Mouse (Mus musculus) olfactory bulb, adult 2 months (tissue): ENCODE results near the gene Syt9. TPM values are rescaled to one million over a fixed set of nuclear protein-coding genes. Genes with fewer than 3 reads are reported as not detected.

Experiments used
- H3K27ac ChIP-seq: fragments of 200-500 bp; 2 replicates; pipeline ENCODE4 v1.5.1; 2012; ENCODE audit warnings: low read depth, low read length; ENCODE audit not compliant: insufficient read depth
- H3K4me1 ChIP-seq: fragments of 200-500 bp; 2 replicates; pipeline ENCODE4 v1.6.1; 2012; ENCODE audit warnings: low read length; ENCODE audit not compliant: control insufficient read depth, insufficient read depth
- H3K4me3 ChIP-seq: fragments of 200-500 bp; 2 replicates; pipeline ENCODE4 v1.5.1; 2012; ENCODE audit warnings: mild to moderate bottlenecking, low read depth, low read length, moderate library complexity; ENCODE audit not compliant: insufficient read depth
- CTCF ChIP-seq: fragments of 200-500 bp; IDR thresholded peaks from 2 replicates; pipeline ENCODE4 v1.5.1; 2012; ENCODE audit warnings: low read depth, mild to moderate bottlenecking, low read length, moderate library complexity; ENCODE audit not compliant: insufficient read depth
- POLR2A ChIP-seq: fragments of 200-500 bp; IDR thresholded peaks from 2 replicates; pipeline ENCODE4 v1.6.1; 2012; ENCODE audit warnings: mild to moderate bottlenecking, low read depth, low read length, moderate library complexity; ENCODE audit not compliant: insufficient read depth
- WGBS: fragments of 180-500 bp; shearing (Covaris S2); methylation state at CpG from one replicate; pipeline ENCODE4 v1.1.7; 2018; 5-methylcytosine and 5-hydroxymethylcytosine counted together
- polyA plus RNA-seq: library from polyadenylated mRNA; stranded (reverse); fragments of >200 nt; gene quantifications from 2 replicates; pipeline ENCODE4 v1.2.4, GENCODE M21; 2012; ENCODE audit warnings: low replicate concordance; ENCODE audit not compliant: missing spikeins, insufficient read depth, insufficient read length

Syt9 gene
- polyA plus RNA-seq, 1 experiment, result not detected

- TF ChIP-seq CTCF (no peak), POLR2A (no peak)
- Histone ChIP-seq H3K27ac (no peak overlapping the region), H3K4me1 (peaks cover 11% of the 10 kb centered on the region), H3K4me3 (no peak overlapping the region)
- WGBS, result 50% methylated on average over 7 of the region's 7 CpGs
Measured at GRCm38 (mm10) chr7:107593904-107594303, 223.4 kb downstream of the Syt9 start.

GRCm38 (mm10) chr7:107594325-107594856 is 223.9 kb downstream of the Syt9 start:
- peaks cover 11% of the 10 kb centered on the region for H3K4me1 ChIP-seq
- H3K27ac ChIP-seq, result no peak overlapping the region
- TF ChIP-seq CTCF (0 out of 2 replicates have a peak, but pooled peaks have one; percentile 25), POLR2A (no peak)
- 6% methylated on average over 16 of the region's 16 CpGs for WGBS
- peak overlapping the region; percentile 52 for H3K4me3 ChIP-seq

GRCm38 (mm10) chr7:107594857-107595402 is 224.4 kb downstream of the Syt9 start, which contains the start of gene Ppfibp2:
Gene Ppfibp2 (plus strand): TSS chr7:107595207.
- Histone ChIP-seq H3K4me3 (peak within 1 kb of the TSS; percentile 52), H3K27ac (no peak within 1 kb of the TSS), H3K4me1 (peaks cover 11% of the 10 kb centered on the region)
- no peak for TF ChIP-seq POLR2A
- TF ChIP-seq CTCF, result no peak
- whole genome bisulfite sequencing, result under 1% methylated on average over 23 of the region's 24 CpGs

- TF ChIP-seq POLR2A (no peak), CTCF (no peak)
- WGBS, result 22% methylated on average over 13 of the region's 13 CpGs
- H3K27ac ChIP-seq, result no peak overlapping the region
Measured at GRCm38 (mm10) chr7:107595426-107595825, 224.9 kb downstream of the Syt9 start.

GRCm38 (mm10) chr7:107596753-107597152 is 226.2 kb downstream of the Syt9 start:
- TF ChIP-seq CTCF (no peak), POLR2A (no peak)
- Histone ChIP-seq H3K4me1 (peaks cover 11% of the 10 kb centered on the region), H3K27ac (no peak overlapping the region), H3K4me3 (no peak overlapping the region)

More at GRCm38 (mm10) chr7:107595426-107595825, 224.9 kb downstream of the Syt9 start:
- peaks cover 11% of the 10 kb centered on the region for H3K4me1 ChIP-seq
- H3K4me3 ChIP-seq, result peak overlapping the region; percentile 52

- no peak overlapping the region for H3K4me3 ChIP-seq
- 88% methylated on average over 3 of the region's 3 CpGs for WGBS
- TF ChIP-seq CTCF (no peak), POLR2A (no peak)
- no peak overlapping the region for H3K27ac ChIP-seq
- H3K4me1 ChIP-seq, result peaks cover 11% of the 10 kb centered on the region
Measured at GRCm38 (mm10) chr7:107597956-107598355, 227.4 kb downstream of the Syt9 start.

Other genes with a start within 250 kb of the Syt9 start
- gene Olfr715, start 239.6 kb upstream of the Syt9 start, polyA plus RNA-seq, result not detected in 2 replicates
- not detected in 2 replicates for gene Olfr716, start 232.4 kb upstream of the Syt9 start, polyA plus RNA-seq
- not detected in 2 replicates for gene Nlrp14, start 203.7 kb upstream of the Syt9 start, polyA plus RNA-seq
- gene Rbmxl2, start 161.3 kb upstream of the Syt9 start, polyA plus RNA-seq, result not detected in 2 replicates
- not detected in 2 replicates for gene Olfml1, start 196.7 kb downstream of the Syt9 start, polyA plus RNA-seq
- not detected in 2 replicates for gene Ppfibp2, start 224.5 kb downstream of the Syt9 start, polyA plus RNA-seq